Mouse (Mus musculus) frontal cortex, adult 2 months (tissue): ENCODE measurements around the gene Selplg. TPM values are rescaled to one million over a fixed set of nuclear protein-coding genes. Genes with fewer than 3 reads are reported as not detected.
"Not testable (repeated sequence)": the region's sequence is repeated elsewhere in the genome, so short reads cannot be mapped to it uniquely, and the experiment has no call there.

Experiments used
- DNase-seq, 2 experiments: peaks; one replicate each; pipeline ENCODE4 v3.0.0; 2022; ENCODE audit warnings: low spot score in 1 of 2; ENCODE audit errors: extremely low spot score in 1 of 2
- polyA plus RNA-seq: library from polyadenylated mRNA; depleted of rRNA; stranded (reverse); fragments of >200 nt; gene quantifications from 2 replicates; pipeline ENCODE4 v1.2.3, GENCODE M21; 2012

Selplg gene
- polyA plus RNA-seq, 1 experiment, result 40.3 TPM

DNA sequence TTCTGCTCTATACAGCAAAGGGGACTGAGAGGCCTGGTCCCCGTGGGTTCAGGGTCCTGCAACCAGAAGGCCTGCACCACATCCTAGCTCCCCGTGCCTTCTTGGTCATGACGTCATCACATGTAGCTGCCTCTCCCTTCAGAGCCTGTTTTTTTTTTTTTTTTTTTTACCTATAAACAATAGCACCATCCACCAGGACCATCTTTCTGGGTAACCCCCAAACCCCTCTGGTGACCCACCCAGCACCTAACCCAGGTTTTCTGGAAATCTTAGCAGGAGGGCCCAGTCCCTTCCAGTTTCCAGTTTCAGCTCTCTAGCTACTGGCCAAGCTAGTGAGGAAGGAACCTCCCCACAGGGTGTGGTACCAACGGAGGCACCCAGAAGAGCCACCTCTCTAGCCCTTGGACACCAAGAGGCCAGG is 4.4 kb downstream of the Selplg start:
- DNase-seq, result no peak

GRCm38 (mm10) chr5:113826619-113827018 is 5.8 kb downstream of the Selplg start:
- DNase-seq, result no peak

DNA sequence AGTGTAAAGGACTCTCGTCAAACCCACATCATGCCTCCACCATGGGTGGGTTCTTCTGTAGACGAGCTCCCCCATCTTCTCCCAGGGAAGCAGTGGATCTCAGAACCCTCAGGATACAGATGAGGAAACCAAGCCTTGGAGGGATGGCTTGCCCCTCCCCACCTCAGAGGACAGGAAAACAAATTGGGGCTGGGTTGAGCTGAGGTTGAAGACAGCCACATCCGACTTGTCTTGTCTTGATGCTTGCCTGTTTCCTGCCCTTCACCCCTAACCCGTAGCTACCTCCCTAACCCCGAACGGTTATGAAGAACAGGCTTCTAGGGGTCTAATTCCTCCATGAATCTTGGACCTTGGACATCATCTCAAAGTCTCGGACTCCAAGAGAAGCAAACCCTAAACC is 6.9 kb downstream of the Selplg start:
- DNase-seq, result no peak

GRCm38 (mm10) chr5:113824228-113824627 is 8.2 kb downstream of the Selplg start:
- no peak for DNase-seq

DNA sequence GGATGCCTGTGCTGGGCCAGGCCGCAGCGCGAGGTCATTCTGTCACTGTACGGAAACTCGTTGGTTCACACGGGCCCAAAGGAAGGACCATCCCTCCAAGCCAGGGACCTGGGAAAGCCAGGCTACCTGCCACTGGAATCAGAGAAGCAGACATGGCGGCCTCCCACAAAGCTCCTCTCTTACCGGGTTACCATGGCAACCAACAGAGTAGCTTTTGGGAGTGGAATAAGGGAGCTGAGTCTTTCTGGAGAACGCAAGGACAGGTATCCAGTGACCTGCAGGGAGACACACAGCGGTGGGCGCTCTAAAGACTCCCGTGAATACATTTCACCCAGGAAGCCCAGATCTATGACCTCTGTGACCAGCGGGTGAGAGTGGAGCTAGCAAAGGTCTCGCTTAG is 13.9 kb downstream of the Selplg start:
- no peak for DNase-seq

GRCm38 (mm10) chr5:113815638-113816152 is 16.7 kb downstream of the Selplg start:
- DNase-seq, result peak in 1 of 2 experiments; percentile 71

- DNase-seq, result no peak
Observed at GRCm38 (mm10) chr5:113815041-113815389, 17.4 kb downstream of the Selplg start.

DNA sequence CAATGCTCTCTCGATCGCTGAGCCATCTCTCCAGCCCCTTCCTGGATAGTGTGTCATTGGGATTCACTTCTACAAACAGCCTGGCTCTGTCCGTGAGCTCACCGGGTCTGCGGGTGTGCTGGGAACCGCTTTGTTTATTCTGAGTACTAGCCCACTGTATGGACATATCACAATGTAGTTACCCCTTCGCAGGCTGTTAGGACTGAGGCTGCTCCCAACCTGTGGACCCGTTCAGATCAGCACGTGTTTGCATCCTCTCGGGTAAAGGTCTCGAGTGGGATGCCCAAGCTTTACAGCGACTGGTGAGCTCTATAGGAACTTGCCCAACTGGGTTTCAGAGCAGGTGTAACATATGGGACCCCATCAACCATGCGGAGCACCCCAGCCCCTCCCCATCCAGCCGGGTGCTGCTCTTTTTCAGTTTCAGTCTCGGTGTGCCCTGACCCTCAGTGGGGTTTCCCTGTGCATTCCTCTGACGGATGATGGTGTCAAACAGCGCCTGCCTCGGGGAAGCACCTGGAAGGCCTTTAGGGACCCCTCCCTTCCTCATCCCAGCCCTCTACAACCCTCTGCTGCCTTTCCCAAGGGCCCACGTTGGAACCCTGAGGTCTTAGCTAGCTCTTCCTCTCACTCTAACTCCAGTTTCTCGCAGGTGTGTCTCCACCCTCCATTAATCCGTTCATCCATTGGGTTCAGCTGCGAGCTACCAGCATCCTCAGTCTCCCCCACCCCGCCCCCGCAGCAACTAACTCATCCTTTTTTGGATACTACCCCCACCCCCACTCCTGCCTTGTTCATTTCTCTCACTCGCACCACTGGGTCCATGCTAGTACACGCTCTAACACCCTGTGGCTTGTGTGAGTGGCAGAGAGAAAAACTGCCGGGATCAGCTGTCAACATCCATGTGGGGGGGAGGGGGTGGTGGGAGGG is 18.1 kb downstream of the Selplg start:
- DNase-seq, result no peak

DNA sequence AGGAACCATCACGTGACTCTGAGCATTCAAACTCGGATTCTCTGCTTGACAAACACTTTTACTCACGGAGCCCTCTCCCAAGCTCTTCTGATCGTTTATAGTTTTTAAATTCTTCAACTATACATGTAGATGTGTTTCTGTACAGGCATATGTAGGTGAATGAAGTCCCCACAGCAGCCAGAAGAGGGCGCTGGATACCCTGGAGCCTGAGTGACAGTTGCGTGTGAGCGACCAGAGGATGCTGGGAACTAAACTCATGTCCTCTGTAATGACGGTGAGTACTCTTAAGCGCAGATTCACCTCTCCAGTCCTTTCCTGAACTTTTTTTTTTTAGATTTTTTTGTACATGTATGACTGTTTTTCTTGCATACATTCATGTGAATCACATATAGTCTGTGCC is 18.8 kb downstream of the Selplg start:
- no peak for DNase-seq

DNA sequence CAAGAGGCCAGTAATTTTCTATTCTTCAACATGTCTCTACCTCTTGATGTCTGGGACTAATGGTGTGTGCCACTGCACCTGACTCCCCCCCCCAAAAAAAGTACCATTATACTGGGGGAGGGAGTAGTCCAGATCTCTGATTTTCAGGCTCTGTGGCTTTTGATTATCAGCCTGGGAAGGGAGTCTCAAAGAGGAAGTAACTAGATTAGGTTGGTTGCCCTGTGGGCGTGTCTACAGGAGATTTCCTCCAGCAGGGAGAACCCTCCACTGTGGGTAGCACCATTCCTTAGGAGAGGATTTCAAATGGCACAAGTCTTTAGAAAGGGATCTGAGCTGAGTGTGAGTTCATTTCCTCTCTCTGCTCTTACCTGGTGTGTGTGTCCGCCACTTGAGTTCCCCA is 19.8 kb downstream of the Selplg start:
- DNase-seq, result no peak

DNA sequence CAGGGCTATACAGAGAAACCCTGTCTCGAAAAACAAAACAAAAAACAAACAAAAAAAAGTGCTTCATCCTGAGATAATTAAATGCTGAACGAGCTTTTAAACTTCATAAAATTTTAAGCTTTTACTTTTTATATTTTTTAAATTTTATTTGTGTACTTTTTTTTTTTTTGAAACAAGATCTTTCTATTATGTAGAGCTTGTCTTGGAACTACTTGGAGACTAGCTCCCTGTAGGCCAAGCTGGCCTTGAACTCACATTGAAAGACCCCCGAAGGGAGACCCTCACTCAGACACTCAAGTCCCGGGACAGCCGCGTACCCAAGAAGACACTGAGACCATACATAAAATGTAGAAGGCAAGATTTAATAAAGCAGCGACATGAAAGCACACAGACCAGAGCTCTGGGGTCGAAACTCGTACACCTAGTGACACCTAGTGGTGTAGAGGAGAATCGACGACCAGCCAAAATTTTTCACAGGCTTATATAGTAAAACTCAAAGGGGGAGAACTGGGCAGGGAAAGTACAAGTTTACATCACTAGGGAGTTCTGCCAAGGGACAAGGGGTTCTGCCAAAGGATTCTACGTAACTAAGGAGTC is 20.5 kb downstream of the Selplg start:
- DNase-seq, result not testable (repeated sequence)

DNA sequence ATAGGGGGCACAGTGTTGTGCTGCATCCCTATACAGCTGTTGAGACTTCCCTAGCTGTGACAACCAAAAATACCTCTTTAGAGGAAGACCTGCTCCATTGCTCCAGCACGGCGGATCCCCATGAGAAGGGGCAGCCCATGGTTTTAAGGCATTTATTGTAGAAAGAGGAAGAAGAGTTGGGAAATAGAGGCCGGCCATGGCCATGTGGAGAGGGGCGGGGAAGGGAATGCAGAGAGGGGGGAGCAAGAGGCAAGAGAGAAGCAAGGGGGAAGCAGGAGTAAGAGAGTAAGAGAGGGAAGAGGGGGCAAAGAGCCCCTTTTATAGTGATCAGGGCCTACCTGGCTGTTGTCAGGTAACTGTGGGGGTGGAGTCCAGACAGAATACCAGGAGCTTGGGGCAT is 22.3 kb downstream of the Selplg start:
- DNase-seq, result no peak

GRCm38 (mm10) chr5:113808177-113808576 is 24.3 kb downstream of the Selplg start:
- no peak for DNase-seq

DNA sequence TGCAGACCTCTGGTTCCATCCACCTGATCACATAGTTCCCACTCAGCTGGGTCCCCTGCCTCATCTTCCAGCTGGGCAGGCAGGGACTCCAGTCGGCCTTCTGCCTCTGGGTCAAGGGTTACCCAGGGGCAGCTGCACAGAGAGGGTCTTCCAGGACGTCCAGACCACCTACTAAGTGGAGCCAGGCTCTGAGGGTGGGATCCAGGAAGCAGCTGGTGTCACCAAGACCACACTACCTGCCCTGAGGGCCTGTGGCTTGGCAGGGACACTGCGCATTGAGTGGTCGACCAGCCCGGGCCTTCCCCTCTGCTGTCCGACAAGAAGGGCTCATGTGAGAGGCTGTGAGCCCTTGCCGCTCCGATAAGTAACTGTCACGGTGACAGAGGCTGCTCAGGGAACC is 24.7 kb downstream of the Selplg start:
- DNase-seq, result no peak

- DNase-seq, result no peak
Observed at GRCm38 (mm10) chr5:113806414-113806813, 26.0 kb downstream of the Selplg start.

- DNase-seq, result no peak
Observed at GRCm38 (mm10) chr5:113805301-113805700, 27.1 kb downstream of the Selplg start.

GRCm38 (mm10) chr5:113804395-113804966 is 28.0 kb downstream of the Selplg start:
- DNase-seq, result no peak

DNA sequence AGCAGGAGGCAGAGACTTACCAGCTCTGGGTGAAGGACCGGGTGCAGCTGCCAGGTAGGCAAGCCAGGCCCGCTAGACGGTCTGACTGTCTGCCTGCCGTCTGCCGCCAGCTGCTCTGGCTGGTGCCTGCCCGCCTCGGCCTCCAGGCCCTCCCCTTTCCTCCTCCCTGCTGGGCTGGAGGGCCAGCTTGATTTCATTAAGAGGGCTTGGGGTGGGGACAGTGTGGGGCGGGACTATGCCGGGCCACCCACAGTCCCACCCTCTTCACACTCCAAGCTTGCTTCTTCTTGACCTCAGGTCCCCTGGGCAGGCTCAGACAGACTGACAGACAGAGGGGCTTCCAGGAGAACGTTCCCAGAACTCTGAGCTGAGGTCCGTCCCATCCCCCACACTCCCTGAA is 32.2 kb downstream of the Selplg start, which contains the start of gene Tmem119:
Gene Tmem119 (minus strand): TSS at position 237 of the 400 bp plus-strand sequence.
- DNase-seq, result no peak

DNA sequence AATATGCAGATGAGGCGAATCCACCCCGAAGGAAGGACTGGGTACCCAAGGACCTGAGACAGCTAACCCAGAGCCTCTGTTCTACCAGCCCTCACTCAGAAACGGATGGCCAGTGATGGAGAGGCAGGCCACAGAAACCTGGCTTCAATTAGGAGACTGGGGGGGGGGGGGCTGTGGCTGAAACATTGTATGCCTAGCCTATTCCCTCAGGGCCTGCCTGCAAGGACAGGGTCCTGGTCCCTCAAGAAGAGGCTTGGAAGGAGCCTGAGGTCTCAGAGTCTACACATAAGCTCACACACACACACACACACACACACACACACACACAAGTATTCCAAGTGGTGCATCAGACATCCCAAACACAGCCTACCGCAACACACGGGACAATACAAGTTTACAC is 32.8 kb downstream of the Selplg start:
- DNase-seq, result no peak

GRCm38 (mm10) chr5:113798525-113798924 is 33.9 kb downstream of the Selplg start:
- DNase-seq, result no peak

GRCm38 (mm10) chr5:113797149-113797882 is 35.1 kb downstream of the Selplg start:
- DNase-seq, result no peak
